Mouse (Mus musculus) right cerebral cortex, postnatal 14 days (tissue): ENCODE data around the gene Heatr6.
A peak's percentile ranks its signal among the peaks of the same experiment; 100 is the strongest.

Experiments
- DNase-seq: peaks from one replicate; pipeline ENCODE4 v3.0.0; 2022

The Heatr6 gene

GRCm38 (mm10) chr11:83754227-83754626 lies 731 bp downstream of the Heatr6 start:
- DNase-seq, result no peak

- no peak for DNase-seq
These were observed 13.8 kb downstream of the Heatr6 start for GRCm38 (mm10) chr11:83767306-83767705.

- no peak for DNase-seq
These were observed 15.5 kb downstream of the Heatr6 start for GRCm38 (mm10) chr11:83768976-83769375.

GRCm38 (mm10) chr11:83771014-83771413 lies 17.5 kb downstream of the Heatr6 start:
- no peak for DNase-seq

GRCm38 (mm10) chr11:83772341-83772740 lies 18.8 kb downstream of the Heatr6 start:
- no peak for DNase-seq

- DNase-seq, result no peak
These were observed 20.2 kb downstream of the Heatr6 start for GRCm38 (mm10) chr11:83773691-83774090.

GRCm38 (mm10) chr11:83774324-83774723 lies 20.8 kb downstream of the Heatr6 start:
- DNase-seq, result no peak

GRCm38 (mm10) chr11:83776798-83777197 lies 23.3 kb downstream of the Heatr6 start:
- DNase-seq, result no peak

GRCm38 (mm10) chr11:83783931-83784600 lies 30.6 kb downstream of the Heatr6 start:
- no peak for DNase-seq

GRCm38 (mm10) chr11:83784661-83785060 lies 31.2 kb downstream of the Heatr6 start:
- peak; percentile 27 for DNase-seq

- DNase-seq, result peak; percentile 32
These were observed 31.9 kb downstream of the Heatr6 start for GRCm38 (mm10) chr11:83785366-83785765.

GRCm38 (mm10) chr11:83786835-83787234 lies 33.3 kb downstream of the Heatr6 start:
- DNase-seq, result no peak

- DNase-seq, result no peak
These were observed 34.0 kb downstream of the Heatr6 start for GRCm38 (mm10) chr11:83787401-83788021.

GRCm38 (mm10) chr11:83788331-83788730 lies 34.8 kb downstream of the Heatr6 start:
- DNase-seq, result no peak

GRCm38 (mm10) chr11:83789259-83789658 lies 35.8 kb downstream of the Heatr6 start:
- DNase-seq, result no peak

- no peak for DNase-seq
These were observed 37.6 kb downstream of the Heatr6 start for GRCm38 (mm10) chr11:83791133-83791532.

- no peak for DNase-seq
These were observed 38.9 kb downstream of the Heatr6 start for GRCm38 (mm10) chr11:83792316-83792914.

- DNase-seq, result no peak
These were observed 39.8 kb downstream of the Heatr6 start for GRCm38 (mm10) chr11:83793264-83793663.

GRCm38 (mm10) chr11:83796112-83796511 lies 42.6 kb downstream of the Heatr6 start:
- DNase-seq, result peak; percentile 23

- no peak for DNase-seq
These were observed 43.6 kb downstream of the Heatr6 start for GRCm38 (mm10) chr11:83796980-83797608.

- DNase-seq, result no peak
These were observed 46.5 kb downstream of the Heatr6 start for GRCm38 (mm10) chr11:83799871-83800430.

GRCm38 (mm10) chr11:83802166-83802565 lies 48.7 kb downstream of the Heatr6 start:
- peak; percentile 18 for DNase-seq

- DNase-seq, result no peak
These were observed 49.1 kb downstream of the Heatr6 start for GRCm38 (mm10) chr11:83802581-83802980.
